Mouse (Mus musculus): Measurements from ENCODE around the gene Gm6217. TPM values are rescaled to one million over a fixed set of nuclear protein-coding genes. Genes with fewer than 3 reads are reported as not detected.
A peak's percentile ranks its signal among the peaks of the same experiment; 100 is the strongest.
"Not testable (repeated sequence)": the region's sequence is repeated elsewhere in the genome, so short reads cannot be mapped to it uniquely, and the experiment has no call there.

Gm6217 gene
- not detected in 2 replicates for polyA plus RNA-seq (2015; fragmentation: Nextera tagmentation; extraction: Ambion mirVana)

GRCm38 (mm10) chr1:82931326-82931725 is at the start of gene Gm6217:
Gm6217 (minus strand) TSS chr1:82931399.
- not testable (repeated sequence) for ATAC-seq (ENCODE audit: insufficient read depth, low FRiP score); H3K9me3 ChIP-seq (replicated peaks; ENCODE audit: control insufficient read depth, low read length)
- WGBS = no CpG with 5 or more reads among the region's 6 CpGs

GRCm38 (mm10) chr1:82977840-82978239 is 46.6 kb upstream of the Gm6217 start:
- no peak overlapping the region for H3K9ac ChIP-seq (ENCODE audit: low read length)
- H3K4me3 ChIP-seq (replicated peaks; ENCODE audit: low read length) = no peak overlapping the region
- H3K36me3 ChIP-seq (ENCODE audit: control insufficient read depth, insufficient read depth, low read length) = no peaks in the 10 kb centered on the region
- no peaks in the 10 kb centered on the region for H3K4me1 ChIP-seq (ENCODE audit: control insufficient read depth, insufficient read depth, low read length)
- ATAC-seq (ENCODE audit: insufficient read depth, low FRiP score) = no peak
- H3K27ac ChIP-seq (ENCODE audit: low read length) = no peak overlapping the region
- H3K4me2 ChIP-seq (ENCODE audit: low read depth, low read length) = no peak overlapping the region
- H3K27me3 ChIP-seq (ENCODE audit: control insufficient read depth, insufficient read depth, low read length) = no peaks in the 10 kb centered on the region
- no peaks in the 10 kb centered on the region for H3K9me3 ChIP-seq (replicated peaks; ENCODE audit: control insufficient read depth, low read length)

More at GRCm38 (mm10) chr1:82931326-82931725, at the start of gene Gm6217:
- H3K27ac ChIP-seq (ENCODE audit: low read length); H3K9ac ChIP-seq (ENCODE audit: low read length); H3K27me3 ChIP-seq (ENCODE audit: control insufficient read depth, insufficient read depth, low read length); H3K4me2 ChIP-seq (ENCODE audit: low read depth, low read length); H3K36me3 ChIP-seq (ENCODE audit: control insufficient read depth, insufficient read depth, low read length); H3K4me3 ChIP-seq (replicated peaks; ENCODE audit: low read length); H3K4me1 ChIP-seq (ENCODE audit: control insufficient read depth, insufficient read depth, low read length): not testable (repeated sequence)

- no peak for ATAC-seq (ENCODE audit: insufficient read depth, low FRiP score)
- H3K4me2 ChIP-seq (ENCODE audit: low read depth, low read length) = no peak overlapping the region
- H3K27me3 ChIP-seq (ENCODE audit: control insufficient read depth, insufficient read depth, low read length) = no peaks in the 10 kb centered on the region
- H3K27ac ChIP-seq (ENCODE audit: low read length) = no peak overlapping the region
- H3K36me3 ChIP-seq (ENCODE audit: control insufficient read depth, insufficient read depth, low read length) = no peaks in the 10 kb centered on the region
- WGBS = 84% methylated on average over 5 of the region's 5 CpGs
- H3K4me1 ChIP-seq (ENCODE audit: control insufficient read depth, insufficient read depth, low read length) = 0 out of 2 replicates have a peak, but pooled peaks cover 5% of the 10 kb centered on the region
- no peak overlapping the region for H3K9ac ChIP-seq (ENCODE audit: low read length)
- H3K4me3 ChIP-seq (replicated peaks; ENCODE audit: low read length) = no peak overlapping the region
- H3K9me3 ChIP-seq (replicated peaks; ENCODE audit: control insufficient read depth, low read length) = no peaks in the 10 kb centered on the region
These were observed 44.6 kb upstream of the Gm6217 start for GRCm38 (mm10) chr1:82975750-82976149.

GRCm38 (mm10) chr1:82974342-82974741 is 43.1 kb upstream of the Gm6217 start:
- 64% methylated on average over 9 of the region's 9 CpGs for WGBS
- peak; percentile 58; the same call in 1 of the 2 replicates for ATAC-seq (ENCODE audit: insufficient read depth, low FRiP score)

GRCm38 (mm10) chr1:82973901-82974300 is 42.7 kb upstream of the Gm6217 start:
- Histone ChIP-seq H3K4me2 (ENCODE audit: low read depth, low read length) (no peak overlapping the region), H3K4me1 (ENCODE audit: control insufficient read depth, insufficient read depth, low read length) (0 out of 2 replicates have a peak, but pooled peaks cover 5% of the 10 kb centered on the region), H3K4me3 (replicated peaks; ENCODE audit: low read length) (no peak overlapping the region), H3K36me3 (ENCODE audit: control insufficient read depth, insufficient read depth, low read length) (no peaks in the 10 kb centered on the region), H3K9me3 (replicated peaks; ENCODE audit: control insufficient read depth, low read length) (no peaks in the 10 kb centered on the region), H3K27ac (ENCODE audit: low read length) (no peak overlapping the region), H3K27me3 (ENCODE audit: control insufficient read depth, insufficient read depth, low read length) (no peaks in the 10 kb centered on the region), H3K9ac (ENCODE audit: low read length) (no peak overlapping the region)
- 46% methylated on average over 6 of the region's 6 CpGs for WGBS
- ATAC-seq (ENCODE audit: insufficient read depth, low FRiP score) = no peak

More at GRCm38 (mm10) chr1:82974342-82974741, 43.1 kb upstream of the Gm6217 start:
- Histone ChIP-seq H3K9me3 (replicated peaks; ENCODE audit: control insufficient read depth, low read length) (no peaks in the 10 kb centered on the region), H3K4me3 (replicated peaks; ENCODE audit: low read length) (no peak overlapping the region), H3K4me1 (ENCODE audit: control insufficient read depth, insufficient read depth, low read length) (0 out of 2 replicates have a peak, but pooled peaks cover 5% of the 10 kb centered on the region), H3K36me3 (ENCODE audit: control insufficient read depth, insufficient read depth, low read length) (no peaks in the 10 kb centered on the region), H3K9ac (ENCODE audit: low read length) (no peak overlapping the region), H3K27me3 (ENCODE audit: control insufficient read depth, insufficient read depth, low read length) (no peaks in the 10 kb centered on the region), H3K27ac (ENCODE audit: low read length) (no peak overlapping the region), H3K4me2 (ENCODE audit: low read depth, low read length) (no peak overlapping the region)

GRCm38 (mm10) chr1:82973244-82973643 is 42.0 kb upstream of the Gm6217 start:
- Histone ChIP-seq H3K4me2 (ENCODE audit: low read depth, low read length) (no peak overlapping the region), H3K4me3 (replicated peaks; ENCODE audit: low read length) (no peak overlapping the region), H3K9ac (ENCODE audit: low read length) (no peak overlapping the region), H3K9me3 (replicated peaks; ENCODE audit: control insufficient read depth, low read length) (no peaks in the 10 kb centered on the region), H3K27ac (ENCODE audit: low read length) (no peak overlapping the region), H3K36me3 (ENCODE audit: control insufficient read depth, insufficient read depth, low read length) (no peaks in the 10 kb centered on the region), H3K27me3 (ENCODE audit: control insufficient read depth, insufficient read depth, low read length) (no peaks in the 10 kb centered on the region), H3K4me1 (ENCODE audit: control insufficient read depth, insufficient read depth, low read length) (0 out of 2 replicates have a peak, but pooled peaks cover 5% of the 10 kb centered on the region)
- WGBS = 72% methylated on average over 1 of the region's 1 CpGs
- ATAC-seq (ENCODE audit: insufficient read depth, low FRiP score) = no peak

- Histone ChIP-seq H3K4me2 (ENCODE audit: low read depth, low read length) (no peak overlapping the region), H3K9ac (ENCODE audit: low read length) (no peak overlapping the region), H3K27ac (ENCODE audit: low read length) (no peak overlapping the region), H3K36me3 (ENCODE audit: control insufficient read depth, insufficient read depth, low read length) (no peaks in the 10 kb centered on the region), H3K9me3 (replicated peaks; ENCODE audit: control insufficient read depth, low read length) (no peaks in the 10 kb centered on the region), H3K4me3 (replicated peaks; ENCODE audit: low read length) (no peak overlapping the region), H3K4me1 (ENCODE audit: control insufficient read depth, insufficient read depth, low read length) (0 out of 2 replicates have a peak, but pooled peaks cover 5% of the 10 kb centered on the region), H3K27me3 (ENCODE audit: control insufficient read depth, insufficient read depth, low read length) (no peaks in the 10 kb centered on the region)
- WGBS = 25% methylated on average over 4 of the region's 4 CpGs
- ATAC-seq (ENCODE audit: insufficient read depth, low FRiP score) = peak; percentile 37; the same call in 1 of the 2 replicates
These were observed 40.8 kb upstream of the Gm6217 start for GRCm38 (mm10) chr1:82972046-82972445.

GRCm38 (mm10) chr1:82966413-82966812 is 35.2 kb upstream of the Gm6217 start:
- Histone ChIP-seq H3K4me2 (ENCODE audit: low read depth, low read length) (no peak overlapping the region), H3K9ac (ENCODE audit: low read length) (no peak overlapping the region), H3K9me3 (replicated peaks; ENCODE audit: control insufficient read depth, low read length) (no peaks in the 10 kb centered on the region), H3K27ac (ENCODE audit: low read length) (no peak overlapping the region), H3K4me3 (replicated peaks; ENCODE audit: low read length) (no peak overlapping the region), H3K36me3 (ENCODE audit: control insufficient read depth, insufficient read depth, low read length) (no peaks in the 10 kb centered on the region), H3K27me3 (ENCODE audit: control insufficient read depth, insufficient read depth, low read length) (no peaks in the 10 kb centered on the region), H3K4me1 (ENCODE audit: control insufficient read depth, insufficient read depth, low read length) (0 out of 2 replicates have a peak, but pooled peaks cover 2% of the 10 kb centered on the region)
- whole genome bisulfite sequencing = 73% methylated on average over 3 of the region's 3 CpGs
- ATAC-seq (ENCODE audit: insufficient read depth, low FRiP score) = no peak

- H3K27me3 ChIP-seq (ENCODE audit: control insufficient read depth, insufficient read depth, low read length) = no peaks in the 10 kb centered on the region
- 83% methylated on average over 11 of the region's 11 CpGs for WGBS
- H3K4me2 ChIP-seq (ENCODE audit: low read depth, low read length) = no peak within 1 kb of the TSS
- no peaks in the 10 kb centered on the region for H3K36me3 ChIP-seq (ENCODE audit: control insufficient read depth, insufficient read depth, low read length)
- H3K9ac ChIP-seq (ENCODE audit: low read length) = no peak within 1 kb of the TSS
- no peaks in the 10 kb centered on the region for H3K4me1 ChIP-seq (ENCODE audit: control insufficient read depth, insufficient read depth, low read length)
- H3K9me3 ChIP-seq (replicated peaks; ENCODE audit: control insufficient read depth, low read length) = no peaks in the 10 kb centered on the region
- H3K4me3 ChIP-seq (replicated peaks; ENCODE audit: low read length) = no peak within 1 kb of the TSS
- H3K27ac ChIP-seq (ENCODE audit: low read length) = no peak within 1 kb of the TSS
- no peak for ATAC-seq (ENCODE audit: insufficient read depth, low FRiP score)
These were observed 28.7 kb upstream of the Gm6217 start, which contains the start of gene Gm47955 for GRCm38 (mm10) chr1:82959870-82960385. Gm47955 (plus strand) TSS chr1:82960286.

Data from stomach, embryonic 16.5 days (tissue).